Mouse (Mus musculus) thymus, postnatal 10 days (tissue): ENCODE results near the gene Rnase13.

Experiments used
- DNase-seq, 2 experiments: peaks; one replicate each; pipeline ENCODE4 v3.0.0; 2021; ENCODE audit warnings: low spot score in 2 of 2

The Rnase13 gene

DNA sequence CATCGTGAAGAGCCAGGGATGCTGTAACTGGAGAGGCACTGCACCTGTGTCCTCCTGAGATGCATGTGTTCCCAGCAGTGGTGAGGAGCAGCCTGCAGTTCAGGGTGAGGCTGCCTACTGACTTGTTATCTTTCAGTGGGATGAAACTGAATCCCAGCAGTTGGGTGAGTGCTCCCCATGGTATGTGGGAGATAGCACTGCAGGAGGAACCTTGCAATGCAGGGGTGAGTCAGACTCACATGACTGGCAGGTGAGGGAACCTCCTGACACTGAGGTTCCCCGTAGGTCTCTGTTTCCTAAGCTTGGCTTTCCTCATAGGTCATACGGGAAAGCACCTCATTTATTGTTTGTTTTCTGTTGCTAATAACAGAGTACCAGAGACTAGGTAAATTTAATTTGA, 45.1 kb downstream of the Rnase13 start:
- no peak for DNase-seq

DNA sequence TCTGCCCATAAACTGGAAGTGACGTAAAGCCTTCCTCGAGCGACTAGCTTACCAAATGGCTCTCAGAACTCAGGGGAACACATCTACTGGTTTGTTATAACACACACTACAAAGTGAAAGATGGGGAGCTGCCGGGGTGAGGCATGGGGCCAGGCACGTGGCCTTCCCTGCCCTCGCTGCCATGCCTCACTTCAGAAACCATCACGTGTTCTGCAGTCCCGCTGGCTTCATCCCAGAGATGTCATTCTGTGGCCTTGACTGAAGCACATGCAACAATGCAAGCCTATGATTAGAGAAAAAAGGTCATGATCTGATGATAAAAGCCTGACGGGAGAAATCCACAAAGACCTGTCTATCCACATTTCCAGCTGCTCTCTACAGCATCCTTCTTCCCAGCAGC, 50.8 kb downstream of the Rnase13 start:
- DNase-seq: no peak
